Mouse (Mus musculus): ENCODE measurements at regions not wholly inside any gene's neighbourhood (a gene's known extent, or its start where the extent isn't known, plus 50 kb on each side); places are given as distances from the start of the nearest gene placed in this dataset.
A peak's percentile ranks its signal among the peaks of the same experiment; 100 is the strongest.

DNA sequence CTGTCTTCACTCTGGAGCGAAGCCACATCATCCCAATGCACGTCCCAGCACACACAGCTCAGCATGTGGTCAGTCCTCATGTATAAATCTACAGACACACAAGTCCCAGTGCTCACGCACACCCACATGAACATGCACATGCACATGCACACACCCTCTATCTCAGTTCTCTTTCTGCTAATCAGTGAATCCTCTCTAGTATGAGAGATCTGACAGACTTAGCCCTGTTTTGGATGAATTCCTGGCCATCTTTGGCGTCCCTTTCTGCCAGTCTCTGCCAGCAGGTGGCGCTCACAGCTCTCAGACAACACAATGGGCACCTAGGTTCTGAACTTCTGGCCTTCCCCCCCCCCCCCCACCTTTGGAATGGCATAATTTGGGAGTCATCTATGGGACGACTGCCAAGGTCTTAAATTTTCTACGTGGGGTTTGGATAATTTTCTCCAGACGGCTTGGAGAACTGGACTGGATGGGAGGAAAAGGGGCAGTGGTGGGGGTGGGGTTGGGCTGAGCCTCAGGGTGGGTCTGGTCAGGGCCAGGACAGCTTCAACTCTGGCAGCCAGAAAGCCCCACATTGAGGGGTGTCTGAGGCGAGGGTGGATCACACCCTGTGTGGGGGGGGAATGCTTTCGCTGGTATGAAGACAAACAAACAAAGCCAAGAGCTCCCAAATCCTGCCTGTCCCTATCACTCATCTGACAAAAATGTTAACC, 149.8 kb downstream of the Opa1 start:
- TF ChIP-seq POLR2A (IDR thresholded peaks at IDR 0.05; ENCODE audit: borderline replicate concordance, extremely low read depth, insufficient read depth, insufficient read length, poor library complexity, severe bottlenecking) (no peak), CTCF (IDR thresholded peaks at IDR 0.05; ENCODE audit: borderline replicate concordance, extremely low read depth, insufficient read depth, insufficient read length) (peak; percentile 87)
- DNase-seq (ENCODE audit: low read depth): peak; percentile 80

DNA sequence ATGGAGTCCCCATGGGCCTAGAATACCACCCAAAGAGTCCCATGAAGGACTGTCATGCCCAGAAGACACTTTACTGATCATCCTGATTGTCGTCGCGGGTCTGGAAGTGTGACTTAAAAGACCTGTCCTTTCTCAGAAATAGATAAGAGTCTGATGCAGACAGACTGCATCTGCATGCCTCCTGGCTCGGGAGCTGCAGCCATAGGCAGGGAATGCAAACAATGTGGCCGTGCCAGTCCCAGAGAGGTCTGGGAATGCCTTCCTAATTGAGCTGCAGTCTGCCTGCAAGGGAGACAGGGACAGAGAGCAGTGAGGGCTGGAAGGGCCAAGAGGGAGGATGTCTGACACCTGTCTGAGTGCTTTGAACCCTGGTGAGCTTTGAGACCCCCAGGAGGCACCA, 150.9 kb downstream of the Opa1 start:
- TF ChIP-seq POLR2A (IDR thresholded peaks at IDR 0.05; ENCODE audit: borderline replicate concordance, extremely low read depth, insufficient read depth, insufficient read length, poor library complexity, severe bottlenecking) (no peak), CTCF (IDR thresholded peaks at IDR 0.05; ENCODE audit: borderline replicate concordance, extremely low read depth, insufficient read depth, insufficient read length) (no peak)
- DNase-seq (ENCODE audit: low read depth): no peak

DNA sequence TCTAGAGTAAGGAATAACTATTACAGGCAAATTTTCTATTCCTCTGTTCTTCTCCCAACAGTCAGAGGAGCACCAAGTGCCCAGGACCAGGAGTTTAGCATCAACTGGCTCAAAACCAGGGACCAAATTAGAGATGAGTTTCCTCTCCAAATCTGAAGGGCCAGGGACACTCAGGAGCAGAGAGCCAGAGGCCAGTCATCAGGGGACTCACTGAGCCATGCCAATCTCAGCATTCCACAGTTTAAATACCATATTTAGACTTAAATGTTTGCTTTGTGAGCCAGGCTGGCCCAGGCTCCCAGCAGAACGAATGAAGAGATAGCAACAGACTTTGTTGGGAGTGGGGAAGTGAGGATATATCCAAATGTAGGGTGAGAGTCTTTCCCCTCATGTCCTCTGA, 153.8 kb downstream of the Opa1 start:
- DNase-seq (ENCODE audit: low read depth): no peak
- TF ChIP-seq CTCF (IDR thresholded peaks at IDR 0.05; ENCODE audit: borderline replicate concordance, extremely low read depth, insufficient read depth, insufficient read length) (no peak), POLR2A (IDR thresholded peaks at IDR 0.05; ENCODE audit: borderline replicate concordance, extremely low read depth, insufficient read depth, insufficient read length, poor library complexity, severe bottlenecking) (no peak)

DNA sequence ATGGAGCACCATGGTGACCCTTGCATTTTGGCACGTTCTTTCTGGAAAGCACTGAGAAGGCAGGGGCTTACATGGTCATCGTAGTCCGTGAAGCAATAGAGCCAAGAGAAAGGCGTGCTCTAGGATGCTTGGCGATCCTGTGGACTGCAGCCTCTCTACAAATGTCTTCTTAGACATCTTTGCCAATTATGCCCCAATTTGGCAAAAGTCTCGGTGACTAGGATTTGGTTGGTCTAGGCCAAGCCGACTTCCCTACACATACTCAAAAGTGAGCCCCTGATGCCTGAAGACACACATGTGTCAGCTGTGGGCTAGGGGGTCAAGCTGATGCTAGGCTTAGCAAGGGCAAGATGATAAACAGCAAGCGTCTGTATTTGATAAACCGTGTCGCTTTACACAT, 154.7 kb downstream of the Opa1 start:
- TF ChIP-seq CTCF (IDR thresholded peaks at IDR 0.05; ENCODE audit: borderline replicate concordance, extremely low read depth, insufficient read depth, insufficient read length) (no peak), POLR2A (IDR thresholded peaks at IDR 0.05; ENCODE audit: borderline replicate concordance, extremely low read depth, insufficient read depth, insufficient read length, poor library complexity, severe bottlenecking) (no peak)
- DNase-seq (ENCODE audit: low read depth): no peak

DNA sequence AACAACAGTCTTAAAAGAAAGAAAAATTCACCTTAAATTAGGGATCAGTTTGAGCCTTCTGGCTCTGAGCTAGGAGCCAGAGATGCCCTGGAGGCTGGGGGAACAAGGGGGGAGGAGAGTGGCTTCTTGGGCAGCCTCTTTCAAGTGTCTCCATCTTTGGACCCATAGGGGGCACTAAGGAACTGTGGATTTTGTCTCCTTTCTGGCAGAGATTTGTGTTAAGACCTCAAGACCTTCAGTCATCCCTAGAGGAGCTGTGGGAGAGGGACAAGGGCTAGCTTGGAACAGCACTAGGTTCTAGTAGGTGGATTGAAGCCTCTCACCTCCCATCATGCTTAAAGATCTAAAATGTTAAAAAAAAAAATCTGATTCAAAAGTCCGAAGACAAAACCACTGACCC, 155.2 kb downstream of the Opa1 start:
- DNase-seq (ENCODE audit: low read depth): peak; percentile 93
- peak; percentile 58; the same call in 1 of the 2 replicates for TF ChIP-seq CTCF (IDR thresholded peaks at IDR 0.05; ENCODE audit: borderline replicate concordance, extremely low read depth, insufficient read depth, insufficient read length)
- TF ChIP-seq POLR2A (IDR thresholded peaks at IDR 0.05; ENCODE audit: borderline replicate concordance, extremely low read depth, insufficient read depth, insufficient read length, poor library complexity, severe bottlenecking): no peak

DNA sequence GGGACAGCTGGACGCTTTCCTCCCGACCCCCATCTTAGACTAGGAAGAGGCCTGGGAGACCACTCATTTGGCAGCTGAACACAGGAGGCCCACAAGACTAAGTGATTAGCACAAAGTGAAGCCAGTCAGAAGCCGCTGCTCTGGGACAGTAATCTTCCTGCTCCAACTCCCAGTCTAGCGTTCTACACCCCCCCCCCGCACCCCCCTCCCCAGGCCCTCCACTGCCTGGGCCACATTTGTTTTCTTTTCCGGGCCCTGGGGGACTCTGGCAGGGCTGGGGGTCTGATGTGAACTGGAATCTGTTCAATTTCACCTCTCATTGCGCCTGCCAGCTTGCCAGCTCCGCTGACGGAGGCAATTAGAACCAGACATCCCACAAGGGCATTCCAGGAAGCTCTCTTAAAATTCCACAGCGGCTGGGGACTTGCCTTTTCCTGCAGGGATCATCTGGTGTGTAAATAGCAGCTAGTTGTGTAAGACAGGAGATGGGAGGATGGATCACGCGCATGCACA, 155.7 kb downstream of the Opa1 start:
- TF ChIP-seq POLR2A (IDR thresholded peaks at IDR 0.05; ENCODE audit: borderline replicate concordance, extremely low read depth, insufficient read depth, insufficient read length, poor library complexity, severe bottlenecking): no peak
- no peak for TF ChIP-seq CTCF (IDR thresholded peaks at IDR 0.05; ENCODE audit: borderline replicate concordance, extremely low read depth, insufficient read depth, insufficient read length)
- DNase-seq (ENCODE audit: low read depth): peak; percentile 90

DNA sequence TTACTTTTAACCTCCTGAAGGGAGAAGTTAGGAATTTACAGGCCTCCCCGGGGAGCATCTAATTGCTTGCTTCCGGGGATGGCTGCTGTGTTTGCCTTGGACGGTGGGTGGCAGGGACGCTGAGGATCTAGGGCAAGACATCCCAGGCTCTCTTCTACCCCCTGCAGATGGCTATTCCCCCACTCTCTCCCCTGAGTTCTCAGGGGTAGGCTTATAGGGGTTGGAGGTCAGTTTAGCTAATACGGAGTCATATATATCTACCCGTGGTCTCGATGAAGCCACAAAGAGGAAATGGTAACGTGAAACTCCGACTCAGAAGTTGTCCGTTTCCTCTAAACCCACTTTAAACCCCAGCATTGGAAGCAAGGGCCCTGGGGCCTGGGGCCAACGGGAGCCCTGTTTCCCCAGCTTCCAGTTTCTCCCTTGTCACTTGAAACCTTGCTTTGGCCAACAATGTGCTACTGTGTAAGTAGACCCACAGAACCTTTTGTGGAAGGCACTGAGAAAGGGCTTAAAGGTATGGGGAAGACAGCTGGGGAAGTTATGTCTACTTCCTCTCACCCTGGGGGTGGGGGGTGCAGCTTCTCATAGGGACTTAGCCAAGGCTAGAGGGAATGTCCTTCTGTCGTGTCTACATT, 156.4 kb downstream of the Opa1 start:
- TF ChIP-seq CTCF (IDR thresholded peaks at IDR 0.05; ENCODE audit: borderline replicate concordance, extremely low read depth, insufficient read depth, insufficient read length) (no peak), POLR2A (IDR thresholded peaks at IDR 0.05; ENCODE audit: borderline replicate concordance, extremely low read depth, insufficient read depth, insufficient read length, poor library complexity, severe bottlenecking) (no peak)
- DNase-seq (ENCODE audit: low read depth): no peak

DNA sequence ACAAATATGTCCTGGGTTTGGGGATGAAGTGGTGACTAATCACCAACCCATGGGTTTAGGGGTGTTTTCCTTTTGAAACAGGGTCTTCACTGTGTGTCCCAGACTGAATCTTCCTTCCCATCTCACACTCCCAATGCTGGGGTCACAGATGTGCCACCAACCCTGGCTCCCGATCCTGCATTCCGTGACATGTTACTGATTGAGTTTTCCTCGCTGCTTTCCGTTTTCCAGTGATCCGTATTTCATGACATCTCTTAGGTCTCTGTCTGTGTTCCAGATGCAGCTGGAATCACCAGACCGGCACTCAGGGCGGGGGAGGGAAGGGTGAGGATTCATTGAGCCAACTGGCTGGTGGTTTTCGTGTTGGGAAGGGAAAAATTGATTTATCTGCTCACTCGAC, 157.1 kb downstream of the Opa1 start:
- no peak for TF ChIP-seq POLR2A (IDR thresholded peaks at IDR 0.05; ENCODE audit: borderline replicate concordance, extremely low read depth, insufficient read depth, insufficient read length, poor library complexity, severe bottlenecking)
- TF ChIP-seq CTCF (IDR thresholded peaks at IDR 0.05; ENCODE audit: borderline replicate concordance, extremely low read depth, insufficient read depth, insufficient read length): no peak
- no peak for DNase-seq (ENCODE audit: low read depth)

DNA sequence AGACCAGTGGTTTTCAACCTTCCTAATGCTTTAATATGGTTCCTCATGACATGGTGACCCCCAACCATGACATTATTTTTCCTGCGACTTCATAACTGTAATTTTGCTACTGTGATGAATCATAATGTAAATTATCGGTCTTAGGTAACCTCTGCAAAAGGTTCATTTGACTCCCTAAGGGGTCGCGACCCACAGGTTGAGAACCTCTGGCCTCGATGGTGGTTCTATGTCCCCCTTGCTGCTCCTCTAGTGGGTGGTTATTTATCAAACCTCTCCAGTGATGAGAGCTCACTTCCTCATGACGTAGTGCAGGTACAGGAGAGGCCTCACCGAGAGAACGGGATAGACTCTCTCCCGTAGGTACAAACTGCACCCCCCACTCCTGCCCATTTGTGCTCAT, 158.9 kb downstream of the Opa1 start:
- no peak for DNase-seq (ENCODE audit: low read depth)
- TF ChIP-seq CTCF (IDR thresholded peaks at IDR 0.05; ENCODE audit: borderline replicate concordance, extremely low read depth, insufficient read depth, insufficient read length) (no peak), POLR2A (IDR thresholded peaks at IDR 0.05; ENCODE audit: borderline replicate concordance, extremely low read depth, insufficient read depth, insufficient read length, poor library complexity, severe bottlenecking) (no peak)

DNA sequence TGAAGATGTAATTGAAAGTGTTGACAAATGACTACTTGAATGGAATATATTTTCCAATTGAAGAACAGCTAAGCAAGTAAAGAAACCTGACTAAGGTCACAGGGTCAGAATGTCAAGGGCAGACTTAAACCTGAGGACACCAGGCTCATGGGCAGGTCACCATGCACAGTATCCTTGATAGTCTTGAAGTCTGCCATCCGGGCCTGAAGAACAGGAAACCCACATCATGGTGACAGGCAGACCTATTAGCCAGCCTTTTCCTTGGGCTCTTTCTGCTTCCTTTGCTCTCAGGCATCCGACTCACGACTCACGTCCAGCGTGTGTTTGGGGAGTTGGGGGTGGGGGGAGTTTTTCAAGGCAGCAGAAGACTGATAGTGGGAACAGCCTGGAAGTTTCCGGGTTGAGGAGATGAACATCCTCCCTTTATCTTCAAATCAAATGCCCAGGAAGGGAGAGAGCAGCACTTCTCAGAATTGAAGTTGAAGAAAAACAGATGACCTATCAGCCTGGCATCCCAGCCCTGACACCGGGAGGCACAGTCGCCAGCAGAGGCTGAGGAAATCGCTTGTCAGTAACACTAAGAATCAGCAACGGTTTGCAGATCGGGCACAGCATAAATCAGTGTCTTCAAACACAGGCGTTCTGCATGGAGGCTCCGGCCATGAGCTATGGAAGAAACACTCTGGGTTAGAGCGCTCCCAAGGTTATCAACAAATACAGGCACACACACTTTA, 163.5 kb downstream of the Opa1 start:
- DNase-seq (ENCODE audit: low read depth): no peak
- TF ChIP-seq CTCF (IDR thresholded peaks at IDR 0.05; ENCODE audit: borderline replicate concordance, extremely low read depth, insufficient read depth, insufficient read length) (no peak), POLR2A (IDR thresholded peaks at IDR 0.05; ENCODE audit: borderline replicate concordance, extremely low read depth, insufficient read depth, insufficient read length, poor library complexity, severe bottlenecking) (no peak)

DNA sequence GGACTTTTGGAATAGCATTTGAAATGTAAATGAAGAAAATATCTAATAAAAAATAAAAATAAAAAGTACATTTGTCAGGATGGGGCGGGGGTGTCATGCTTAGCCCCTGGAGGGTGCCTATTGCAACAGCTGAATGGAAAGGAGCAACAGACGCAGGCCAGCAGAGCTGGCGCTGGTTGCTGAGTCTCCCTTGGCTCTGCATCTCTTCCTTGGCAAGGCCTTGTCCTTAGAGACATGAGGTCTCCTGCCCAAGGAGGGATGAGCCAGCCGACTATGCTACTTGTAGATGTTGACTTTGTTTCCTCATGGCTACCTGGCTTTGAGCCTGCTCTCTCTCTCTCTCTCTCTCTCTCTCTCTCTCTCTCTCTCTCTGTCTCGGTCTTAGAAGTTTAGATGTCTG, 166.4 kb downstream of the Opa1 start:
- no peak for DNase-seq (ENCODE audit: low read depth)

More for the DNA sequence above, 166.4 kb downstream of the Opa1 start:
- no peak for TF ChIP-seq POLR2A (IDR thresholded peaks at IDR 0.05; ENCODE audit: borderline replicate concordance, extremely low read depth, insufficient read depth, insufficient read length, poor library complexity, severe bottlenecking)
- no peak for TF ChIP-seq CTCF (IDR thresholded peaks at IDR 0.05; ENCODE audit: borderline replicate concordance, extremely low read depth, insufficient read depth, insufficient read length)

Measured in brain, embryonic 14.5 days (tissue).